Mouse (Mus musculus) G1E (cell line): ENCODE measurements around the gene Phf10.
"Not testable (repeated sequence)": the region's sequence is repeated elsewhere in the genome, so short reads cannot be mapped to it uniquely, and the experiment has no call there.

ENCODE experiments used
- CTCF ChIP-seq: IDR thresholded peaks from 2 replicates; pipeline ENCODE4 v1.5.1; 2012; ENCODE audit warnings: low read depth, low read length, inconsistent platforms, mixed read lengths
- GATA1 ChIP-seq: IDR thresholded peaks from 2 replicates; pipeline ENCODE4 v1.6.1; 2012; ENCODE audit warnings: borderline replicate concordance, low read length, inconsistent platforms, mixed read lengths
- POLR2AphosphoS5 ChIP-seq: IDR thresholded peaks from 2 replicates; pipeline ENCODE4 v1.6.1; 2012; ENCODE audit warnings: low read depth, low read length, inconsistent platforms; ENCODE audit not compliant: insufficient replicate concordance
- TAL1 ChIP-seq: conservative IDR thresholded peaks from 2 replicates; pipeline ENCODE4 v1.6.1; 2012; ENCODE audit warnings: low read depth, low read length, inconsistent platforms, mixed read lengths

DNA sequence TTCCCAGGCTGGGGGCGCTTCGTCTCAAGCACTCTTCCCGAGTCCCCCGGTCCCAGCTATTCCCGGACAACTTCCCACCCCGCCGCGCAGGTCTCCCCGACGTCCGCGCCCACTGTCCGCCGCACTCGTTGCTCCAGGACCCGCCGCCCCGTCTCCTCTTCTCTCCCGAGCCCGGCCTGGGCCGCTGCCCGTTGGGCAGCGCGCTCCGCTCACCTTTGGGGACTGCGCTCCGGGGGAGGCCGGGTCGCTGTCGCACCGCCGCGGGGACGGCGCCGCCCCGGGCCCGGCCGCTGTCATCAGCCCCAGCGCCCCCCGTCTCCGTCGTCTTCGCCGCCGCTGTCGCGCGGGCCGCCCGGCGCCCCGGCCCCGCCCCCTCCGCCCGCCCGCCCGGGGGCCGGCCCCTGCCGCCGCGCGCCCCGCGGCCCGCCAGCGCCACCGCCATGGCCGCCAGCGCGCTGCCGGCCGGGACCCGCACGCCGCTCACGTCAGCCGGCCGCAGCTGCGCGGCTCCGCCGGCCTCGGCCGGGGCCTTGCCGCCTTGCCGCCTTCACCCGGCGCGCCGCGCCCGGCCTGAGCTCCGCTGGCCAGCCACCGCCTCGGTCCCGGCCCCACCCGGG lies 31.6 kb upstream of the Phf10 start:
- not testable (repeated sequence) for TF ChIP-seq CTCF, GATA1, POLR2AphosphoS5, TAL1
